Mouse (Mus musculus): ENCODE measurements around the gene Bicral.
A peak's percentile ranks its signal among the peaks of the same experiment; 100 is the strongest.

The Bicral gene

DNA sequence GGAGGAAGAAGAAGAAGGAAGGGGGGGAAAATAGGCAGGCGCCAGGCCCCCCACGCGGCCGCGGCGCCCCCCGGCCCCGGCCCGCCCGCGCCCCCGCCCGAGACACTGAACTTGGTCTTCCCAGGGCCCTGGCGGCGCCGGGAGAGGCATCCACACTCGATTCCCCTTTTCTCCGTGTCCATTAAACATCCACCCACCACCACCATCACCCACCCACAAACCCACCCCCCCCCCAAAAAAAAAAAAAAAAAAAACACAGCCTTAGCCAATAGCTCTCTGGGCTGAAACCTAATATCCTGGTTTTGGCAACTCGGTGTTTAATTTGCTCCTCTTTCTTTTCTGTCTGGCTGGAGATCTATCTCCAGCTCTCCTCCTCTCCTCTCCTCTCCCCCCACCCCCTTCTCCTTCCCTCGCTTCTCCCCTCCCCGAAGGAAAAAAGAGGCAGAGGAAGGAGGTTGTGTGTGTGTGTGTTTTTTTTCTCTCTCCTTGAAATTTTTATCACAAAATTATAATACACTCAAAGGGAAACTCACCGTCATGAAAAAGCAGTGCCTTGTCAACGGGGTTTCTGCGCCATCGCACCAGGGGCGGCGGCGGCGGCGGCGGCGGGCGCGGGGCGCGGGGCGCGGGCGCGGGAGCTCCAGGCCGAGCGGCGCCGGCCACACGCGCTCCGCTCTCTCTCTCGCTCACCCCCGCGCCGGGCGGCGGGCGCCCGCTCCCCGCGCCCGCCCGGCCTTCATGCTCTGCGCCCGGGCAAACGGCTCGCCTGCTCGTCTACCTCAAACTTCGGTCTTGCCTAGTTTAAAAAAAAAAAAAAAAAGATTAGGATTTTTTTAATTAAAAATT is at the start of gene Bicral:
TSS of gene Bicral (minus strand) at position 580 of the 846 bp plus-strand sequence.
- DNase-seq (ENCODE audit: low spot score): peak; percentile 74

DNA sequence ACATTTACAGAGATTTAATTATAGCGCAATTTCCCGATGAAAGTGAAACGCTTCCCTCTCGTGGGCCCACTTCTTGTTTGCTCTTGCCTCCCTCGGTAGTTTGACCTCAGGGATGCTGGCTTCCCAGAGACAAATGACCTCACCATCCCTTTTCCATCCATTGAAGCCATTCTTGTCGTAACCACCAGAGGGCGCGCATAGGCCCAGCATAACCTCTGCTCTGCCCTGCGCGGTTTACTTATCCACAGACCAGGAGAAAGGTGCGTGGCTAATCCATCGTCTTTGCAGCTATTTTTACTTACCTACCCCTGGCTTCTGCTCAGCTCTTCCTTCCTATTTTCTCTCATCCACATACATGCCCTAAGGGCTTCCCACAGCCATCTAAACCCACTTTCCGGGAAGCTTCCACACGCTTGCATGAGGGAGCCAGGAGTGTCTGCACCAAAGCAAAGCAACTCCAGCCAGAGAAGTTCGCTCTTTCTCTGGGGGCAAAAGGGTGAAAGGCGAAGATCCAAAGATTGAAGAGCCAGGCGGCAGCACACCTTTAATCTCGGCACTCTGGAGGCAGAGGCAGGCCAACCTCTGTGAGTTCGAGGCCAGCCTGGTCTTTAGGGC is 45.7 kb upstream of the Bicral start:
- DNase-seq (ENCODE audit: low spot score): peak; percentile 72

DNA sequence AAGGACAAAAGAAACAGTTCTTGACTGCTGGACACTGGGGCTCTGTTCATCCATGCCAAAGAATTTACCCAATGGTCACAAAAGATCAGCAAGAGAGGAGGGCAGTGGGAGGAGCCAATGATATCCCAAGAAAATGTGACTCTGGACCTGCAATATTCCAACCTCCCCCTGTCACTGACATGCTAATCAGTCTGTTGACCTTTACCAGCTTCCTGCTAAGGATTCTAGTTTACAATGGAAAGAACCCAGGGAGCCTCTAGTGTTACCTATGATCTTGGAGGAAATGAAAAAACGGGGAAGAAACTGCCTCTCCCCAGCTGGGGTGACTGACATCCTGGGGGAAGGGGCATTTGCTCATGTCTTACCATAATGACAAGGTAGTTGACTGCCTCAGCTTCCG is 42.7 kb upstream of the Bicral start:
- DNase-seq (ENCODE audit: low spot score): no peak

DNA sequence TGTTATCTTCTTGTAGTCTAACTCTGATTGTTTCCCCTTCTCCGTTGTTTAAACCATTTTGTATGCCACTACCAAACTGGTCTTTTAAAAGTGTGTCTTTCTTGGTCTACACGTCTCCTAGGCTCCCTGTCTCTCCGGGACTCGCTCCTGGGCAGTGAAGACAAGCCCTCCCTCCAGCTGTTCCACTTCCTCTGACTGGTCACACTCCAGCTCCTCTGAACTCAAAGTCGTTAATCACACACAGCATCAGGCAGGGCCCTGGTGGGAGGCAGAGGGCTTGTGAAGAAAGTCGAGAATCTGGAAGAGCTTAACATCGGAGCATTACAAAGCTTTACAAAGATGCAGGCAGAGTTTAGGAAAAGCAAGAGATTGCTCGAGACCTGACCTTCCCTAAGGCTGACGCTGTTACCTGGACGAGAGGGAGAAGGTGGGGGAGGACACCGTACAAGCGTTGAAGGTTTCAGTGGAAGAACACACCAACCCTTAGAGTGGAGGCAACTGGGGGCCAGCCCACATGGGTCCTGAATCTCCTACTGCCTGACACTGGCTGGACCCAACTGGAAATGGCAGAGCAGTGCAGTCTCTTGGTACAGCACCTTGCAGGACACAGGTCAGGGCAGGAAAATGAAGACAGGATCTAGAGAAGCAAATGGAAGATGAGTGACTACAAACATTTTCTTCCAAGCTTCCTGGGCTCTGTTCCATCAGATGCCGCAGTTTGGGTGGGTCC is 39.1 kb upstream of the Bicral start:
- DNase-seq (ENCODE audit: low spot score): no peak

DNA sequence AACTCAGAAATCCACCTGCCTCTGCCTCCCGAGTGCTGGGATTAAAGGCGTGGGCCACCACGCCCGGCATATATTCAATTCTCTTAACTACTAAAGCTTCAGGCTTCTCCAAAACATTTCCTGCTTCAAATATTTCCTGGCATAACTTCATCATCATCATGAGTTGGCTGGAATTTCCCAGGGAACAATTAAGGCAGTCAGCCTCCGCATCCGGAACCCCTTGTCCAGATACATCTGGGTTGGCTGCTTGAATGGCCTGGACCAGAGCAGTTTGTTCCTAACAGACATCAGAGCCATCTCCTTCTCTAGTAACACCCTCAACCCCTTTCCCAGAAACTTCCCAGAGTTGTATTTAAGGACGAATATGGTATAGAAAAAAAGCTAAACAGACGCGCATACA is 37.1 kb upstream of the Bicral start:
- DNase-seq (ENCODE audit: low spot score): no peak

DNA sequence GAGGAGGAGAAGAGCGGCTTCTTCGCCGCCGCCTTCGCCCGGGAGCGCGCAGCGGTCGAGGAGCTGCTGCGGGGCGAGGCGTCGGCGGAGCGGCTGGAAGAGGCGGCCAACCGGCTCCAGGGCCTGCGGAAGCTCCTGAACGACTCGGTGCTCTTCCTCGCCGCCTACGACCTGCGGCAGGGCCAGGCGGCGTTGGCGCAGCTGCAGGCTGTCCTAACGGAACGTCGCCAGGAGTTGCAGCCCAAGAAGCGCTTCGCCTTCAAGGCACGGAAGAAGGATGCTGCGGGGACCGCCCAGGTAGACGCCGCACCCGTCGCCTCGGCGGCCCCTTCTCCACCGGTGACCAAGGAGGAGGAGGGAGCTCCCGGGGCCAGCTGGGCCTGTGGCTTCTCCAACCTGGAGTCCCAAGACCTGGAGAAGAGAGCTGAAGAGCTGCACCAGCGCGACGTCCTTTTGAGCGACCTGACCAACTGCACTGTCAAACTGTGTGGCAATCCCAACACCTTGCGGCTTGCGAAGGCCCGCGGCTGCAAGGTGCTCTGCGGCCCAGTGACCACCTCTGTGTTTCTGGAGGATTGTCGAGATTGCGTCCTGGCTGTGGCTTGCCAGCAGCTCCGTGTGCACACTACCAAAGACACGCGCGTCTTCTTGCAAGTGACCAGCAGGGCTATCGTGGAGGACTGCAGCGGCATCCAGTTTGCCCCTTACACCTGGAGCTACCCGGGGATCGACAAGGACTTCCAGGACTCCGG is 32.7 kb upstream of the Bicral start:
- no peak for DNase-seq (ENCODE audit: low spot score)

DNA sequence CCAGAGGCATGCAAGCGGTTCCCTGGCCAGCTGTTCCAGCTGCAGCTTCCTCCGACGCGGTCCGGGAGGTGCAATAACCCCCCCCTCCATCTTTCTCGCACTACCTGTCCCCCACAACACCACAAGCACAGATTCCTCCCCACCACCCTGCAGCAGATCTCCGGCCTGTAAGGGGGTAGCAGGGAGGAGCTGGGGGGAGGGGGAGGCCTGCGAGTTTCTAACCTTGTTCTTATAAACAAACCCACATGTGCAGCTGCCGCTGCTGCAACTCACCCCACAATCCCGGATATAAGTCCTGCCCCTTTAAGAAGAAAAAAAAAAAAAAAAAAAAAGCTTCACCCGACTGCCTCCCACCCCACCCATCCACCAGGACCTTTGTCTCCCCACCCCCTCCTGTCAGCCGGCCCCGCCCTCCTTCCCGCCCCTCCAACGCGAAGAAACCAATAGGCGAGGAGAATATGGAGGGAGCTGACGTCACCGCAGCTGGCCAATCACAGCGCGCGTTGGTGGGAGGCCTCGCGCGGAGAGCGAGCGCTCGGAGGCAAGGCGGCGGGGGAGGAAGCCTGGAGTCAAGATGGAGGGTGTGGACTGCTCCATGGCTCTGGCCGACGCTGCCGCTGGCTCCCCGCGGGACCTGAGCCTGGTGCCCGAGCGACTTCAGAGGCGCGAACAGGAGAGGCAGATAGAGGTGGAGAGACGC is 32.0 kb upstream of the Bicral start, which contains the start of gene Tbcc:
TSS of gene Tbcc (plus strand) at position 569 of the 700 bp plus-strand sequence.
- DNase-seq (ENCODE audit: low spot score): peak; percentile 92

DNA sequence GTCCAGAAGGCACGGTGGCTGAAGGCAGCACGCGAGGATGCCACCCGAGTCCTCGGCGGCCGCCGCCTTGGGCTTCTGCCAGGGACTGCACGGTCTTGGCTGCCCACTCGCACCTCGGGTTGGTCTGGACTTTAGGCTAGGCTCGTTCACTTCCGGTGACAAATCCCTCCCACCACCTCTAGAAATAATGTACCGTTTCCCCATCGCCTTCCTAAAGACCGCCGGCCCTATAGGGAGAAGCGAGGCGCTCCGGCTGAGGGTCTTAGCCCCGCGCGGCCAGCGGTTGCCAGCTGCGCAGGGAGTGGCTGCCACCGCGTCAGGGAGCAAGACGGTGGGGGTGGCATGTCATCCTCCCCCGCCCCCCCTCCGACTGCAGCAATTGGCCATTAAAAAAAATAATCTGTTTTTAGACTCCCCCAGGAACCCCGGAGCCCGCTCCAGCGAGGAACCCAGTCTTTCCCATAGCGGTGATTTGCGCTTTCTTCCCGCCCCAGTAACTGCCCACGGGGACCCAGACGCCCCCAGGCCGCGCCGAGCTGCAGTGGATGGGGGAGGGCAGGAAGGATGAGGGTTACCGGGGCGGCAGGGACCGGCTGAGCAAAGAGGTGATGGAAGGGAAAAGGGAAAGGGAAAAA is 31.3 kb upstream of the Bicral start:
- DNase-seq (ENCODE audit: low spot score): peak; percentile 64

DNA sequence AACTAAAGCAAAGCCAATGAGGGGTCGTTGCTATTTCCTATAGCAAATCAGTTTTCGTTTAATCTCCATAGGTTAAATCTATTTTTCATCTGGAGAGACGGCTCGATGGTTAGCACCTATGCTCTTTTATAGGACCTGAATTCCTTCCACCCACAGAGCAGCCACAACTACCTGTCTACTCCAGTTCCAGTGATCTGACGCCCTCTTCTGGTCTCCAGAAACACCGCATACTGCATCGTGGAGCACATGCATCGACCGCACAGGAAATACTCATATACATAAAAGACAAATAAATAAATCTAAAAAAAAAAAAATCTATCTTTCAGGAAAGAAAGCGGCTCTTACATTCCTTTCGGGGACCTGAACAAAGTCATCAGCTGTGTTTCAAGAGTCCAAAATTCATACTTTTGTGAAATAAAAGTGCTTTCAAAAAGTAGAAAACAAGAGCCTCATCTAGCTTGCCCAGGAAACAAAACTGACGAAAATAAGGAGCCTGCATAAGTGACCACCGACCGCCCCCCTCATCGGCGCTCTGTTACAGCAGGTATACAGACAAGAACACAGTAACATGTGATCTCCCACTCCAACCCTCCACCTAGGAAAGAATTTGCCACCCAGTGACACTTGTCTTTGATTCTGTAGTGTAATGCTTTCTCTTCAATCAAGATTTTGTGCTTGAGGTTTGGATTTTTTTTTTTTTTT is 30.4 kb upstream of the Bicral start:
- DNase-seq (ENCODE audit: low spot score): no peak

DNA sequence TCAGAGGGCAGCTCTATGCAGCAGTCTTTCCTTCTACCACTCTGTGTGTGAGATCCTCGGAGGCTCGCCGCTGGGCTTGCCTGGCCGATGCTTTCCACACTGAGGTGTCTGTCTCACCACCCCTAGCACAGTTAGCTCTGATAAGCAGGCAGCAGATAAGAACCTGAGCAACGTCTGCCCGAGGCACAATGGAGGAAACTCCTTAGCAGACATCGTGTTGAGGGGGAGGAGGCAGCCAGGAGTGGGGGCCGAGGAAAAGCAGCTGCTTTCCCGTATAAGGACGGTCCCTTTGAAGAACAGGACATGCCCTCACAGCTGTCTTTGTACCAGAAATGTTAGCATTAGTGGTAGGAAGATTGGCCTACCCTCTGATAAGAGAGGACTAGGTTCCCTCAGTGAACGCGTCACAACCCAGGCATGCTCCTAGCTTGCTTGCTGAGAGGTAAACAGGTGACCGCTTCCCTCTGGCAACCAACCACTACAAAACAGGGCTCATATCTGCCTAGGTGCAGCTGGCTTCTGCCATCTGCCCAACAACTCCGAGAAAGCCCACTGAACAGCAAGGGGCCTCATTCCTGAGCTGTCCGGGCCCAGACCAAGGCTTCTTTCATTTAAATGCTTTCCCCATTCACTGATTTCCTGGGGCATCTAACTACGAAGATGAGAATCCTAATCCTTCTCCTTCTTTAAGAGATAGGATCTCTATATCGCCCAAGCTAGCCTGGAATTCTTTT is 27.8 kb upstream of the Bicral start:
- no peak for DNase-seq (ENCODE audit: low spot score)

DNA sequence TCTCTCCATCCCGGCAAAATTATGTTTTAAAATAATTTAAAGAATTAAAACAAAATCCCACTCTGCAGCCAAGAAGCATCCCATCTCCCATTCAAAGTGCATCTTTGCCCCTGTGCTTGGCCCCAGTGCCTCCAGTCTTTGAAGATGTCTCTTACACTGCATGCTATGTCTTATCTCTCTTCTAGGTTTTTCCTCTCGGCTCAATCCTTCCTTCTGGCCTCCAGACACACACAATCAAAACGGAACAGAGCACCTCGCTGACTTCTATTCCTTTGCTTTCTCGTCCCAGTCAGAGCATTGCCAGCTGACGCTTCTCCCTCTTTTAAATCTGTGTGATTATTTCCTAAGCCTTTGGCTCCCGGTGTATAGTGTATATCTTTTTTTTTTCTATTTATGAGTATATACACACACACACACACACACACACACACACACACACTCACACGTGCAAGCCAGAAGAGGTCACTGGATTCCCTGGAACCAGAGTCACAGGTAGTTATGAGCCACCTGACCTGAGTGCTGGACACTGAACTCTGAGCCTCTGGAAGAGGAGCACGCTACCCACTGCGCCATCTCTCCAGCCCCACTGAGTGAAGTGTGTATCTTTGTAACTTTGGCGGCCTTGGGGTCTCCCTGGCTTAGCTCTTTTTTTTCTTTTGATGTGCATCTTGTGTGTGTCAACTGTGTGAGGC is 27.1 kb upstream of the Bicral start:
- DNase-seq (ENCODE audit: low spot score): no peak

DNA sequence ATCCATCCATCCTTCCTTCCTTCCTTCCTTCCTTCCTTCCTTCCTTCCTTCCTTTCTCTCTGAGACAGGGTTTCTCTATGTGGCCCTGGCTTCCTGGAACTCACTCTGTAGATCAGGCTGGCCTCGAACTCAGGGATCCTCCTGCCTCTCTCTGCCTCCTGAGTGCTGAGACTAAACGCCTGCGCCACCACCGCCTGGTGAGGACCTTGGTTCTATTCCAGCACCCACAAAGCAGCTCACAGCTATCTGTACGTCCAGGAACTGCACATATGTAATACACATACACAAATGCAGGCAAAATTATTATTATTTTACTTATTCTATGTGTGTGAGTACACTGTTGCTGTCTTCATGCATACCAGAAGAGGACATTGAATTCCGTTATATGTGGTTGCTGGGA is 26.5 kb upstream of the Bicral start:
- DNase-seq (ENCODE audit: low spot score): no peak

DNA sequence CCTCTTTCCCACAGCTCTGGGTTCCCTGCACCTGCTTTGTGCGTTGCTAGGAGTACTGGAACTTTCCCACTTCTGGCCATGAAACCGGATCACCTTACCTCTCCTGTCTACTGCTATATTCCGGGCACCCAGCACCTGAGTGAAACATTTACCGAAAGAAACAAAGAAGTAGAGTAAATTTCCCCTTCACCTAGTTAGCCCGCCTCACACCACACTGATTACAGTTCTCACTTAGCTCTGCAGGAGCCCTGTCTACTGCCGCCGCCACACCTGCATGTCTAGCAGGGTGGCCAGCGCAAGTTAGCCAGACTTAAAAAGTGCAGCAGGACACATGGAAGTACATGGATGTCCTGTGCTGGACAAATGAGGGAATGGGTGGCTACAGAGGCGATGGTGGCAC is 24.8 kb upstream of the Bicral start:
- DNase-seq (ENCODE audit: low spot score): no peak

DNA sequence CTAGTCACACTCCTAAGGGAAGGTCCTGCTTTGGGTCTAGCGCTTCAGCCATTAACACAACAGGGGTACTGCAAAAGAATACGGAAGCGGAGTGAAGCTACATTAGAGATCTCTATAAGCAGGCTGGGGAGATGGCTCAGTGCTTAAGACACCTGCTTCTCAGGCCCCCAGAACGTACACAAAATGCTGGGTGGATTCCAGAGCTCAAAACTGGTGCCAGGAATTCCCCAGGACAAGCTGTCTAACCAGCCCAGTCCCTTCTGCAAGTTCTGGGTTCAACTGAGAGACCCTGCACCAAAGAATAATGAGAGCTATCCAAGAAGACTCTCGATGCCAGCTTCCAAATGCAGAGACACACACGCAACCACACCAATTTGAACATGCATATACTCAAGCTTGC is 23.4 kb upstream of the Bicral start:
- DNase-seq (ENCODE audit: low spot score): no peak

DNA sequence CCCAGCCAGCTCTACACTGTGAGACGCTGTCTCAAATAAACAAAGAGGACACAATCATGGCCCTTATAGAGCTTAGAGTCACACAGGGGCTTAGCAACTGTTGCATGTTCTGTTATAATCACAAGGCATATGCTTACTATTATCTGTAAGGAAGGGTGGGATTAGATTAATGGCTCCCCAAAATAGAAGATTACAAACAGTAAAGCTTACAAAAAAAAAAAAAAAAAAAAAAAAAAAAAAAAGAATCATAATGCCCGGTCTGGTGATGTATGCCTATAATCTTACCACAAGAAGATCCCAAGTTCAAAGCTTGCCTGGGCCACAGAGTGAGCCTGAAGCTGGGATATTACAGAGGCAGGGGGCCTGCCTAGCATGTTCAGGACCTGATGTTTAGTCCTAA is 22.0 kb upstream of the Bicral start:
- no peak for DNase-seq (ENCODE audit: low spot score)

DNA sequence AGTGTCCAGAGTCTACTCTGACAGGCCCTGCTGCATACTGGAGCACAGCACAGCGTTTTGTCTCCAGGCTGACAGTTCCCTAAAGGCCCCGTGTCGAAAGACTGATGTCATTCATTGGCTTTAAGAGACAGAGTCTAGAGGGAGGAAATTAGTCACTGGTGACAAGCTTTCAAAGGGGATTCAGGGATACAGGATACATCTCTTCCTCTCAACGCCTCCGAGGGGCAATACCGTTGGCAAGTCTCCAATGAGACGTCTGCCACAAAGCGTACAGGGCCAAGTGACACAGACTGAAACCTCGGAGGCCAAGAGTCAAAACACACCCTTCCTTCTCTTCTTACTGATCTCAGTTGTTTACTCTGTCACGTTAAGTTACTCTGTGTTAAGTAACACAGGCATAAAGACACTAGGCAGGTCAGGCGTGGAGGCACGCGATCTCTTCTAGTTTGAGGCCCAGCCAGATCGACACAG is 21.6 kb upstream of the Bicral start:
- no peak for DNase-seq (ENCODE audit: low spot score)

DNA sequence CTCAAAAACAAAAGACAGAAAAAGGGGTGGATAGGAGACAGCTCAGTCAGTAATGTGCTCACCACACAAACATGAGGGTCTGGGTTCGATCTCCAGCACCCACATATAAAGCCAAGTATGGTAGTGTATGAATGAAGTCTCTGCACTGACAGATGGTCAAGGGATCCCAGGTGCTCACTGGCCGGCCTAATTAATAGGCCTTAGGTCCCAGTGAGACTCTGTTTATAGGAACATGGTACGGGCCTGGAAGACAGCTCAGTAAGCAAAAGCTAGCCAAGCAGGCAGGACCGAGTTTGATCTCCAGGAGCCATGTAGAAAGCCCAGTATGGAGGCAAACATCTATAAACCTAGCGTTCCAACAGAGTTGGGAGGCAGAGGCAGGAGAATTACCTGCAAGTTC is 18.8 kb upstream of the Bicral start:
- DNase-seq (ENCODE audit: low spot score): no peak

DNA sequence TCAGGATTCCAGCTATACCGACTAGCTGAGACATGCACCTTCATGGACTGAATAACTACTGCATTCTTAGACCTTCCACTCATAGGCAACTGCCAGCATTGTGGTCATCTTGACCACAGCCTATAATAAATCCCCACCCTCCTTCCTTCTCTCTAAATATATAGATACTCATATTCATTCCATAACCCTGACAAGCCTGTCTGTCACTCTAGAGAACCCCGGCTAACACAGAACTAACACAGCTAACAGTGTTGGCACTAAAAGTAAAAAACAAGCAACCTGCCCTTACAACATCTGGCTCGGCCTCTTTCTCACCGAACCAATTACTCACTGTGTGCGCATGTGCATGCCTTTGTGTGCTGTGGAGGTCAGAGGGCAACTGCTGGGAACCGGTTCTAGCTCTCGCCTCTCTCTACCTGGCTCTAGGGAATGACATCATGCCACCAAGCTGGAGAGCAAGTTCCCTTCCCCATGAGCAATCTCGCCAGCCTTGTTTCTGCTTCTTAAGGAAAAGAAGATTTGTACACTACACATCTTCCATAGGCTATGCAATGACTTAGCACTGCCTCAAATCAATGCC is 18.2 kb upstream of the Bicral start:
- no peak for DNase-seq (ENCODE audit: low spot score)

DNA sequence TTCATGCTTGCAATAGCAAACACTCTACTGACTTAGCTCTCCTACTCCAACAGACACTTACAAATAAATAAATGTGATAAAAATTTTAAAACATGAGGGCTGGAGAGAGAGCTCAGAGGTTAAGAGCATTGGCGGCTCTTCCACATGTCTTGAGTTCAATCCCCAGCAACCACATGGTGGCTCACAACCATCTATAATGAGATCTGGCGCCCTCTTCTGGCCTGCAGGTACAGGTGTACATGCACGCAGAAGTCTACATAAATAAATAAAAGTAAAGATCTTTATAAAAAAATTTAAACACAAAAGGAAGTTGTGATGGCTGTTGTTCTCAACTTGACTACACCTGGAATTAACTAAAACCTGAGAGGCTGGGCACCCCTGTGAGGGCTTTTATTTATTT is 17.3 kb upstream of the Bicral start:
- no peak for DNase-seq (ENCODE audit: low spot score)
